Mouse (Mus musculus): Measurements from ENCODE around the gene Mob3b. TPM values are rescaled to one million over a fixed set of nuclear protein-coding genes. Genes with fewer than 3 reads are reported as not detected.

Gene Mob3b
- polyA plus RNA-seq (2012; ENCODE audit: insufficient read depth, insufficient read length, missing spikeins): 3.3 and 3.5 TPM in 2 replicates

GRCm38 (mm10) chr4:35156751-35157611 lies at the start of gene Mob3b:
TSS of gene Mob3b (minus strand) at chr4:35157484.
- 0 out of 2 replicates have a peak within 1 kb of the TSS, but pooled peaks have one; percentile 29 for H3K27ac ChIP-seq (replicated peaks; ENCODE audit: low read depth, low read length)
- peak within 1 kb of the TSS; percentile 88 for H3K4me3 ChIP-seq (ENCODE audit: insufficient read depth, low read depth, low read length)
- H3K4me1 ChIP-seq (ENCODE audit: control insufficient read depth, insufficient read depth, insufficient read length, low read length): no peaks in the 10 kb centered on the region

GRCm38 (mm10) chr4:35204659-35205058 lies 47.4 kb upstream of the Mob3b start:
- no peak overlapping the region for H3K27ac ChIP-seq (replicated peaks; ENCODE audit: low read depth, low read length)
- no peak overlapping the region for H3K4me3 ChIP-seq (ENCODE audit: insufficient read depth, low read depth, low read length)
- no peaks in the 10 kb centered on the region for H3K4me1 ChIP-seq (ENCODE audit: control insufficient read depth, insufficient read depth, insufficient read length, low read length)

- Histone ChIP-seq H3K4me3 (ENCODE audit: insufficient read depth, low read depth, low read length) (no peak overlapping the region), H3K27ac (replicated peaks; ENCODE audit: low read depth, low read length) (no peak overlapping the region), H3K4me1 (ENCODE audit: control insufficient read depth, insufficient read depth, insufficient read length, low read length) (no peaks in the 10 kb centered on the region)
Observed at GRCm38 (mm10) chr4:35203724-35204123, 46.4 kb upstream of the Mob3b start.

GRCm38 (mm10) chr4:35201700-35202099 lies 44.4 kb upstream of the Mob3b start:
- Histone ChIP-seq H3K27ac (replicated peaks; ENCODE audit: low read depth, low read length) (no peak overlapping the region), H3K4me3 (ENCODE audit: insufficient read depth, low read depth, low read length) (no peak overlapping the region), H3K4me1 (ENCODE audit: control insufficient read depth, insufficient read depth, insufficient read length, low read length) (no peaks in the 10 kb centered on the region)

GRCm38 (mm10) chr4:35192725-35193124 lies 35.4 kb upstream of the Mob3b start:
- no peak overlapping the region for H3K27ac ChIP-seq (replicated peaks; ENCODE audit: low read depth, low read length)
- H3K4me1 ChIP-seq (ENCODE audit: control insufficient read depth, insufficient read depth, insufficient read length, low read length): no peaks in the 10 kb centered on the region
- no peak overlapping the region for H3K4me3 ChIP-seq (ENCODE audit: insufficient read depth, low read depth, low read length)

- Histone ChIP-seq H3K4me3 (ENCODE audit: insufficient read depth, low read depth, low read length) (no peak overlapping the region), H3K27ac (replicated peaks; ENCODE audit: low read depth, low read length) (no peak overlapping the region), H3K4me1 (ENCODE audit: control insufficient read depth, insufficient read depth, insufficient read length, low read length) (no peaks in the 10 kb centered on the region)
Observed at GRCm38 (mm10) chr4:35189794-35190193, 32.5 kb upstream of the Mob3b start.

- Histone ChIP-seq H3K27ac (replicated peaks; ENCODE audit: low read depth, low read length) (no peak overlapping the region), H3K4me3 (ENCODE audit: insufficient read depth, low read depth, low read length) (no peak overlapping the region), H3K4me1 (ENCODE audit: control insufficient read depth, insufficient read depth, insufficient read length, low read length) (no peaks in the 10 kb centered on the region)
Observed at GRCm38 (mm10) chr4:35187617-35188326, 30.5 kb upstream of the Mob3b start.

- Histone ChIP-seq H3K4me3 (ENCODE audit: insufficient read depth, low read depth, low read length) (no peak overlapping the region), H3K4me1 (ENCODE audit: control insufficient read depth, insufficient read depth, insufficient read length, low read length) (no peaks in the 10 kb centered on the region)
Observed at GRCm38 (mm10) chr4:35177926-35178645, 20.8 kb upstream of the Mob3b start.

GRCm38 (mm10) chr4:35175566-35175965 lies 18.3 kb upstream of the Mob3b start:
- Histone ChIP-seq H3K27ac (replicated peaks; ENCODE audit: low read depth, low read length) (no peak overlapping the region), H3K4me1 (ENCODE audit: control insufficient read depth, insufficient read depth, insufficient read length, low read length) (no peaks in the 10 kb centered on the region), H3K4me3 (ENCODE audit: insufficient read depth, low read depth, low read length) (no peak overlapping the region)

More at GRCm38 (mm10) chr4:35177926-35178645, 20.8 kb upstream of the Mob3b start:
- H3K27ac ChIP-seq (replicated peaks; ENCODE audit: low read depth, low read length): no peak overlapping the region

GRCm38 (mm10) chr4:35173551-35173950 lies 16.3 kb upstream of the Mob3b start:
- H3K4me3 ChIP-seq (ENCODE audit: insufficient read depth, low read depth, low read length): no peak overlapping the region
- H3K4me1 ChIP-seq (ENCODE audit: control insufficient read depth, insufficient read depth, insufficient read length, low read length): no peaks in the 10 kb centered on the region
- H3K27ac ChIP-seq (replicated peaks; ENCODE audit: low read depth, low read length): no peak overlapping the region

GRCm38 (mm10) chr4:35172471-35172870 lies 15.2 kb upstream of the Mob3b start:
- Histone ChIP-seq H3K27ac (replicated peaks; ENCODE audit: low read depth, low read length) (no peak overlapping the region), H3K4me3 (ENCODE audit: insufficient read depth, low read depth, low read length) (no peak overlapping the region)

GRCm38 (mm10) chr4:35169571-35170125 lies 12.4 kb upstream of the Mob3b start:
- H3K4me1 ChIP-seq (ENCODE audit: control insufficient read depth, insufficient read depth, insufficient read length, low read length): no peaks in the 10 kb centered on the region
- no peak overlapping the region for H3K4me3 ChIP-seq (ENCODE audit: insufficient read depth, low read depth, low read length)
- H3K27ac ChIP-seq (replicated peaks; ENCODE audit: low read depth, low read length): no peak overlapping the region

More at GRCm38 (mm10) chr4:35172471-35172870, 15.2 kb upstream of the Mob3b start:
- no peaks in the 10 kb centered on the region for H3K4me1 ChIP-seq (ENCODE audit: control insufficient read depth, insufficient read depth, insufficient read length, low read length)

- H3K27ac ChIP-seq (replicated peaks; ENCODE audit: low read depth, low read length): no peak overlapping the region
Observed at GRCm38 (mm10) chr4:35167855-35168254, 10.6 kb upstream of the Mob3b start.

GRCm38 (mm10) chr4:35165947-35166346 lies 8.7 kb upstream of the Mob3b start:
- Histone ChIP-seq H3K27ac (replicated peaks; ENCODE audit: low read depth, low read length) (no peak overlapping the region), H3K4me3 (ENCODE audit: insufficient read depth, low read depth, low read length) (no peak overlapping the region), H3K4me1 (ENCODE audit: control insufficient read depth, insufficient read depth, insufficient read length, low read length) (no peaks in the 10 kb centered on the region)

More at GRCm38 (mm10) chr4:35167855-35168254, 10.6 kb upstream of the Mob3b start:
- Histone ChIP-seq H3K4me3 (ENCODE audit: insufficient read depth, low read depth, low read length) (no peak overlapping the region), H3K4me1 (ENCODE audit: control insufficient read depth, insufficient read depth, insufficient read length, low read length) (no peaks in the 10 kb centered on the region)

- no peak overlapping the region for H3K4me3 ChIP-seq (ENCODE audit: insufficient read depth, low read depth, low read length)
- H3K4me1 ChIP-seq (ENCODE audit: control insufficient read depth, insufficient read depth, insufficient read length, low read length): no peaks in the 10 kb centered on the region
- H3K27ac ChIP-seq (replicated peaks; ENCODE audit: low read depth, low read length): no peak overlapping the region
Observed at GRCm38 (mm10) chr4:35165275-35165674, 8.0 kb upstream of the Mob3b start.
